Mouse (Mus musculus) neural tube, embryonic 11.5 days (tissue): Measurements from ENCODE around the gene Ccdc146. TPM values are rescaled to one million over a fixed set of nuclear protein-coding genes. Genes with fewer than 3 reads are reported as not detected.

Experiments
- ATAC-seq: fragments of 200-750 bp; cut with Nextera tagmentation; 2 replicates; pipeline ENCODE4 v1.8.0; 2017; ENCODE audit warnings: moderate number of reproducible peaks, mild to moderate bottlenecking, moderate TSS enrichment, moderate library complexity; ENCODE audit not compliant: insufficient read depth, low FRiP score, low TSS enrichment
- DNase-seq: peaks from one replicate; pipeline ENCODE4 v3.0.0-alpha.2; 2015; ENCODE audit warnings: low spot score
- H3K27ac ChIP-seq: fragments of 300-500 bp; sonication (generic); 2 replicates; pipeline ENCODE4 v1.5.1; 2014; ENCODE audit warnings: low read depth, mild to moderate bottlenecking, low read length
- H3K27me3 ChIP-seq: fragments of 300-500 bp; sonication (generic); 2 replicates; pipeline ENCODE4 v1.6.1; 2014; ENCODE audit warnings: mild to moderate bottlenecking, low read length, mixed read lengths; ENCODE audit not compliant: control insufficient read depth, insufficient read depth
- H3K36me3 ChIP-seq: fragments of 300-500 bp; sonication (generic); 2 replicates; pipeline ENCODE4 v1.6.1; 2014; ENCODE audit warnings: mild to moderate bottlenecking, low read length, moderate library complexity, mixed read lengths; ENCODE audit not compliant: control insufficient read depth, insufficient read depth
- H3K4me1 ChIP-seq: fragments of 300-500 bp; sonication (generic); 2 replicates; pipeline ENCODE4 v1.6.1; 2014; ENCODE audit warnings: low read length, mixed read lengths; ENCODE audit not compliant: control insufficient read depth, insufficient read depth
- H3K4me2 ChIP-seq: fragments of 300-500 bp; sonication (generic); 2 replicates; pipeline ENCODE4 v1.6.1; 2014; ENCODE audit warnings: low read depth, mild to moderate bottlenecking, moderate library complexity
- H3K4me3 ChIP-seq: fragments of 300-500 bp; sonication (generic); 2 replicates; pipeline ENCODE4 v1.5.1; 2014; ENCODE audit warnings: low read depth, low read length
- H3K9ac ChIP-seq: fragments of 300-500 bp; sonication (generic); 2 replicates; pipeline ENCODE4 v1.6.1; 2014; ENCODE audit warnings: mild to moderate bottlenecking, low read length
- H3K9me3 ChIP-seq: fragments of 300-500 bp; sonication (generic); 2 replicates; pipeline ENCODE4 v1.6.1; 2016; ENCODE audit warnings: low read length; ENCODE audit not compliant: control insufficient read depth
- WGBS: fragments of 180-500 bp; shearing (Covaris S2); extraction: QIAGEN DNeasy Blood & Tissue Kit; methylation state at CpG from one replicate; pipeline ENCODE4 v1.1.7; 2014; 5-methylcytosine and 5-hydroxymethylcytosine counted together
- polyA plus RNA-seq: library from polyadenylated mRNA; unstranded; fragments of >200 nt; fragmentation: Nextera tagmentation; extraction: Ambion mirVana; gene quantifications from 2 replicates; pipeline ENCODE4 v1.2.1, GENCODE M21; 2014

Ccdc146 gene
- polyA plus RNA-seq, 1 experiment from 2014 or later: 0.31 TPM

GRCm38 (mm10) chr5:21329672-21330665 lies 94.5 kb downstream of the Ccdc146 start:
- ATAC-seq: 0 out of 2 replicates have a peak, but pooled peaks have one; percentile 38
- Histone ChIP-seq H3K36me3 (no peaks in the 10 kb centered on the region), H3K9ac (no peak overlapping the region), H3K4me3 (no peak overlapping the region), H3K9me3 (no peaks in the 10 kb centered on the region), H3K27me3 (no peaks in the 10 kb centered on the region), H3K27ac (no peak overlapping the region), H3K4me2 (no peak overlapping the region), H3K4me1 (peaks cover 4% of the 10 kb centered on the region)
- 55% methylated on average over 11 of the region's 11 CpGs for WGBS
- no peak for DNase-seq

- no peak overlapping the region for H3K9ac ChIP-seq
- no peak for ATAC-seq
- no peaks in the 10 kb centered on the region for H3K36me3 ChIP-seq
- H3K4me3 ChIP-seq: no peak overlapping the region
- no peak overlapping the region for H3K27ac ChIP-seq
- H3K4me2 ChIP-seq: no peak overlapping the region
- DNase-seq: no peak
- H3K9me3 ChIP-seq: no peaks in the 10 kb centered on the region
- no peaks in the 10 kb centered on the region for H3K27me3 ChIP-seq
- WGBS: 86% methylated on average over 1 of the region's 1 CpGs
- H3K4me1 ChIP-seq: peaks cover 4% of the 10 kb centered on the region
These were observed 95.9 kb downstream of the Ccdc146 start for GRCm38 (mm10) chr5:21328560-21328959.

- 39% methylated on average over 1 of the region's 1 CpGs for WGBS
- DNase-seq (peak; percentile 75), ATAC-seq (0 out of 2 replicates have a peak, but pooled peaks have one; percentile 38)
- no peaks in the 10 kb centered on the region for H3K27me3 ChIP-seq
- no peak overlapping the region for H3K4me2 ChIP-seq
- peaks cover 4% of the 10 kb centered on the region for H3K4me1 ChIP-seq
- H3K9ac ChIP-seq: no peak overlapping the region
- H3K27ac ChIP-seq: no peak overlapping the region
- H3K4me3 ChIP-seq: no peak overlapping the region
- no peaks in the 10 kb centered on the region for H3K36me3 ChIP-seq
- no peaks in the 10 kb centered on the region for H3K9me3 ChIP-seq
These were observed 98.0 kb downstream of the Ccdc146 start for GRCm38 (mm10) chr5:21326494-21326893.

- no peaks in the 10 kb centered on the region for H3K4me1 ChIP-seq
- H3K9me3 ChIP-seq: no peaks in the 10 kb centered on the region
- DNase-seq (no peak), ATAC-seq (no peak)
- no peaks in the 10 kb centered on the region for H3K27me3 ChIP-seq
- WGBS: 79% methylated on average over 2 of the region's 2 CpGs
- H3K27ac ChIP-seq: no peak overlapping the region
- no peak overlapping the region for H3K9ac ChIP-seq
- H3K4me3 ChIP-seq: no peak overlapping the region
- H3K4me2 ChIP-seq: no peak overlapping the region
- H3K36me3 ChIP-seq: no peaks in the 10 kb centered on the region
These were observed 104.3 kb downstream of the Ccdc146 start for GRCm38 (mm10) chr5:21320138-21320537.

GRCm38 (mm10) chr5:21314696-21315095 lies 109.8 kb downstream of the Ccdc146 start:
- H3K36me3 ChIP-seq: no peaks in the 10 kb centered on the region
- no peak overlapping the region for H3K9ac ChIP-seq
- H3K4me3 ChIP-seq: no peak overlapping the region
- H3K27me3 ChIP-seq: no peaks in the 10 kb centered on the region
- H3K4me2 ChIP-seq: no peak overlapping the region
- DNase-seq: no peak
- no peaks in the 10 kb centered on the region for H3K4me1 ChIP-seq
- H3K27ac ChIP-seq: no peak overlapping the region
- 92% methylated on average over 3 of the region's 3 CpGs for WGBS
- ATAC-seq: no peak
- no peaks in the 10 kb centered on the region for H3K9me3 ChIP-seq

GRCm38 (mm10) chr5:21307165-21307564 lies 117.3 kb downstream of the Ccdc146 start:
- no peak overlapping the region for H3K9ac ChIP-seq
- no peaks in the 10 kb centered on the region for H3K36me3 ChIP-seq
- no peaks in the 10 kb centered on the region for H3K27me3 ChIP-seq
- H3K4me2 ChIP-seq: no peak overlapping the region
- H3K4me1 ChIP-seq: no peaks in the 10 kb centered on the region
- H3K9me3 ChIP-seq: no peaks in the 10 kb centered on the region
- ATAC-seq (no peak), DNase-seq (no peak)
- 77% methylated on average over 5 of the region's 5 CpGs for WGBS
- H3K4me3 ChIP-seq: no peak overlapping the region
- no peak overlapping the region for H3K27ac ChIP-seq

- no peak overlapping the region for H3K27ac ChIP-seq
- H3K9ac ChIP-seq: no peak overlapping the region
- H3K4me1 ChIP-seq: no peaks in the 10 kb centered on the region
- WGBS: 83% methylated on average over 6 of the region's 6 CpGs
- H3K27me3 ChIP-seq: no peaks in the 10 kb centered on the region
- H3K9me3 ChIP-seq: no peaks in the 10 kb centered on the region
- DNase-seq (no peak), ATAC-seq (no peak)
- H3K4me3 ChIP-seq: no peak overlapping the region
- H3K36me3 ChIP-seq: no peaks in the 10 kb centered on the region
- H3K4me2 ChIP-seq: no peak overlapping the region
These were observed 123.5 kb downstream of the Ccdc146 start for GRCm38 (mm10) chr5:21301011-21301410.

GRCm38 (mm10) chr5:21300058-21300457 lies 124.4 kb downstream of the Ccdc146 start:
- Histone ChIP-seq H3K27ac (no peak overlapping the region), H3K36me3 (no peaks in the 10 kb centered on the region), H3K27me3 (no peaks in the 10 kb centered on the region), H3K9ac (no peak overlapping the region), H3K9me3 (no peaks in the 10 kb centered on the region), H3K4me1 (no peaks in the 10 kb centered on the region), H3K4me2 (no peak overlapping the region), H3K4me3 (no peak overlapping the region)
- DNase-seq (no peak), ATAC-seq (no peak)
- WGBS: 92% methylated on average over 3 of the region's 3 CpGs
